Mouse (Mus musculus) CH12.LX (cell line): Measurements from ENCODE around the gene Nccrp1. TPM values are rescaled to one million over a fixed set of nuclear protein-coding genes. Genes with fewer than 3 reads are reported as not detected.
"Not testable (repeated sequence)": the region's sequence is repeated elsewhere in the genome, so short reads cannot be mapped to it uniquely, and the experiment has no call there.

Source experiments
- DNase-seq: peaks from one replicate; pipeline ENCODE4 v3.0.0-alpha.2; 2013; ENCODE audit errors: extremely low read depth
- H3K27ac ChIP-seq: 2 replicates; pipeline ENCODE4 v1.5.1; 2012; ENCODE audit warnings: low read depth, mild to moderate bottlenecking, control low read depth, moderate library complexity; ENCODE audit not compliant: insufficient read depth
- H3K27me3 ChIP-seq: replicated peaks from 2 replicates; pipeline ENCODE3; 2012; ENCODE audit warnings: inconsistent platforms
- H3K36me3 ChIP-seq, 2 experiments: replicated peaks in 1 of 2; 2 replicates each; pipeline versions ENCODE3 to v1.6.1; 2012; ENCODE audit warnings: inconsistent platforms in 1 of 2, low read length in 1 of 2, mild to moderate bottlenecking in 1 of 2, mixed read lengths in 1 of 2, moderate library complexity in 1 of 2; ENCODE audit not compliant: control insufficient read depth in 1 of 2, insufficient read depth in 1 of 2
- H3K4me1 ChIP-seq, 2 experiments: 2 replicates each; pipeline ENCODE4 v1.6.1; 2012; ENCODE audit warnings: inconsistent platforms in 1 of 2, moderate library complexity in 1 of 2; ENCODE audit not compliant: insufficient read depth in 2 of 2, control insufficient read depth in 1 of 2
- H3K4me2 ChIP-seq: 2 replicates; pipeline ENCODE4 v1.6.1; 2012; ENCODE audit warnings: low read depth, mild to moderate bottlenecking, control low read depth; ENCODE audit not compliant: poor library complexity, insufficient read depth, severe bottlenecking
- H3K4me3 ChIP-seq, 3 experiments: fragments of 150-350 bp in 1 of 3; sonication (generic) in 1 of 3; replicated peaks in 1 of 3; 2 replicates each; pipeline versions ENCODE3 to v1.5.1; 2011 to 2012; ENCODE audit warnings: low read depth in 2 of 3, low read length in 2 of 3, mild to moderate bottlenecking in 2 of 3, moderate library complexity in 2 of 3, control low read depth in 1 of 3, improper control_type of control experiment in 1 of 3, inconsistent platforms in 1 of 3, mixed read lengths in 1 of 3; ENCODE audit not compliant: poor library complexity in 1 of 3
- H3K79me2 ChIP-seq: replicated peaks from 2 replicates; pipeline ENCODE4 v1.6.1; 2012; ENCODE audit warnings: mild to moderate bottlenecking, moderate library complexity; ENCODE audit not compliant: control insufficient read depth, poor library complexity, insufficient read depth, severe bottlenecking; ENCODE audit errors: extremely low read depth
- H3K9ac ChIP-seq: 2 replicates; pipeline ENCODE4 v1.6.1; 2012; ENCODE audit warnings: low read depth, mild to moderate bottlenecking, control low read depth, moderate library complexity; ENCODE audit not compliant: insufficient read depth
- H3K9me3 ChIP-seq: replicated peaks from 2 replicates; pipeline ENCODE3; 2012; ENCODE audit warnings: low read length, inconsistent platforms, mixed read lengths
- BHLHE40 ChIP-seq: IDR thresholded peaks from 2 replicates; pipeline ENCODE4 v1.6.1; 2011; ENCODE audit warnings: mild to moderate bottlenecking, low read depth, low read length, improper control_type of control experiment
- CHD1 ChIP-seq: IDR thresholded peaks from 2 replicates; pipeline ENCODE4 v1.6.1; 2012; ENCODE audit warnings: low read depth, low read length, improper control_type of control experiment, inconsistent platforms
- CHD2 ChIP-seq: IDR thresholded peaks from 2 replicates; pipeline ENCODE4 v1.6.1; 2011; ENCODE audit warnings: low read length, improper control_type of control experiment
- CTCF ChIP-seq, 2 experiments: IDR thresholded peaks in 1 of 2; conservative IDR thresholded peaks in 1 of 2; 2 replicates each; pipeline ENCODE4 v1.5.1; 2011 to 2012; ENCODE audit warnings: low read depth in 2 of 2, low read length in 2 of 2, improper control_type of control experiment in 1 of 2, inconsistent platforms in 1 of 2, mild to moderate bottlenecking in 1 of 2, moderate library complexity in 1 of 2
- ELF1 ChIP-seq: IDR thresholded peaks from 2 replicates; pipeline ENCODE4 v1.6.1; 2014; ENCODE audit warnings: low read depth, mild to moderate bottlenecking, inconsistent platforms, low read length, improper control_type of control experiment
- EP300 ChIP-seq: IDR thresholded peaks from 2 replicates; pipeline ENCODE4 v1.6.1; 2011; ENCODE audit warnings: low read length, improper control_type of control experiment
- ETS1 ChIP-seq: conservative IDR thresholded peaks from 2 replicates; pipeline ENCODE4 v1.6.1; 2012; ENCODE audit warnings: low read depth, mild to moderate bottlenecking, inconsistent platforms, low read length, improper control_type of control experiment, moderate library complexity
- HCFC1 ChIP-seq: IDR thresholded peaks from 2 replicates; pipeline ENCODE4 v1.6.1; 2012; ENCODE audit warnings: low read depth, mild to moderate bottlenecking, inconsistent platforms, low read length, improper control_type of control experiment
- IRF4 ChIP-seq: IDR thresholded peaks from 2 replicates; pipeline ENCODE4 v1.6.1; 2014; ENCODE audit warnings: low read depth, mild to moderate bottlenecking, inconsistent platforms, low read length, improper control_type of control experiment
- JUN ChIP-seq: IDR thresholded peaks from 2 replicates; pipeline ENCODE4 v1.6.1; 2011; ENCODE audit warnings: low read depth, mild to moderate bottlenecking, low read length, improper control_type of control experiment, moderate library complexity; ENCODE audit not compliant: insufficient read depth
- JUND ChIP-seq: conservative IDR thresholded peaks from 2 replicates; pipeline ENCODE4 v1.6.1; 2011; ENCODE audit warnings: low read depth, low read length, improper control_type of control experiment
- MAX ChIP-seq: IDR thresholded peaks from 2 replicates; pipeline ENCODE4 v1.6.1; 2011; ENCODE audit warnings: low read length, improper control_type of control experiment
- MAZ ChIP-seq: IDR thresholded peaks from 2 replicates; pipeline ENCODE4 v1.6.1; 2012; ENCODE audit warnings: low read depth, mild to moderate bottlenecking, inconsistent platforms, low read length, improper control_type of control experiment, moderate library complexity
- MXI1 ChIP-seq: IDR thresholded peaks from 2 replicates; pipeline ENCODE4 v1.6.1; 2011; ENCODE audit warnings: mild to moderate bottlenecking, low read depth, low read length, improper control_type of control experiment
- NELFE ChIP-seq: IDR thresholded peaks from 2 replicates; pipeline ENCODE4 v1.6.1; 2011; ENCODE audit warnings: low read depth, low read length, improper control_type of control experiment
- POLR2A ChIP-seq: IDR thresholded peaks from 2 replicates; pipeline ENCODE4 v1.6.1; 2011; ENCODE audit warnings: low read depth, mild to moderate bottlenecking, improper control_type of control experiment, low read length
- RAD21 ChIP-seq: IDR thresholded peaks from 2 replicates; pipeline ENCODE4 v1.6.1; 2011; ENCODE audit warnings: low read depth, mild to moderate bottlenecking, low read length, improper control_type of control experiment, moderate library complexity
- RCOR1 ChIP-seq: conservative IDR thresholded peaks from 2 replicates; pipeline ENCODE4 v1.6.1; 2012; ENCODE audit warnings: low read depth, mild to moderate bottlenecking, inconsistent platforms, low read length, improper control_type of control experiment
- SMC3 ChIP-seq: IDR thresholded peaks from 2 replicates; pipeline ENCODE4 v1.6.1; 2011; ENCODE audit warnings: low read depth, low read length, improper control_type of control experiment
- TCF12 ChIP-seq: IDR thresholded peaks from 2 replicates; pipeline ENCODE4 v1.6.1; 2014; ENCODE audit warnings: low read depth, mild to moderate bottlenecking, inconsistent platforms, low read length, improper control_type of control experiment
- USF1 ChIP-seq: IDR thresholded peaks from 2 replicates; pipeline ENCODE4 v1.6.1; 2014; ENCODE audit warnings: low read depth, mild to moderate bottlenecking, inconsistent platforms, low read length, improper control_type of control experiment
- USF2 ChIP-seq: conservative IDR thresholded peaks from 2 replicates; pipeline ENCODE4 v1.6.1; 2011; ENCODE audit warnings: low read depth, low read length, improper control_type of control experiment
- ZC3H11A ChIP-seq: IDR thresholded peaks from 2 replicates; pipeline ENCODE4 v1.6.1; 2012; ENCODE audit warnings: low read depth, mild to moderate bottlenecking, inconsistent platforms, low read length, improper control_type of control experiment
- ZMIZ1 ChIP-seq: IDR thresholded peaks from 2 replicates; pipeline ENCODE4 v1.6.1; 2012; ENCODE audit warnings: low read depth, mild to moderate bottlenecking, inconsistent platforms, low read length, improper control_type of control experiment
- dilution Hi-C: fragments of 300-500 bp; cut with MboI; formaldehyde crosslinking; loops from 2 replicates; pipeline ENCODE4 v1.14.3; 2020; ENCODE audit warnings: low sequenced_read_pairs; ENCODE audit not compliant: extremely low pct_unique_long_range_greater_than_20kb, extremely low pct_ligation_motif_present
- in situ Hi-C: fragments of 300-500 bp; cut with MboI; formaldehyde crosslinking; loops from 3 replicates; pipeline ENCODE4 v1.14.3; 2019; ENCODE audit warnings: low sequenced_read_pairs, low pct_ligation_motif_present, low pct_unique_long_range_greater_than_20kb, mixed read lengths
- polyA plus RNA-seq: library from polyadenylated mRNA; unstranded; fragments of >175 nt; gene quantifications from 2 replicates; pipeline ENCODE4 v1.2.1, GENCODE M21; 2012; ENCODE audit warnings: low read depth; ENCODE audit not compliant: insufficient read length
- total RNA-seq, 2 experiments: library from RNA; depleted of rRNA; stranded (reverse); fragments of 300-350 nt in 1 of 2; fragments of >200 nt in 1 of 2; gene quantifications; 2 replicates each; pipeline ENCODE4 v1.2.3; 2012 to 2014

Gene Nccrp1
- total and polyA plus RNA-seq, 3 experiments, result not detected

- Histone ChIP-seq H3K79me2 (no peaks in the 10 kb centered on the region), H3K4me2 (no peak overlapping the region), H3K4me1 (peaks cover 4 to 26% of the 10 kb centered on the region in 2 experiments), H3K4me3 (no peak overlapping the region), H3K9me3 (no peaks in the 10 kb centered on the region), H3K27me3 (peaks cover 8% of the 10 kb centered on the region), H3K27ac (no peak overlapping the region), H3K9ac (no peak overlapping the region), H3K36me3 (no peaks in the 10 kb centered on the region)
- in situ Hi-C loops (loop anchor here (5.0 kb wide), 2 partner anchors 35 to 95 kb away; partner anchors contain the start of gene Gmfg), dilution Hi-C loops (no loop called here)
- DNase-seq, result no peak
- no peak for TF ChIP-seq MAX
- no peak for TF ChIP-seq CHD1
- TF ChIP-seq POLR2A, result no peak
- TF ChIP-seq ELF1, result no peak
- TF ChIP-seq ETS1, result no peak
- no peak for TF ChIP-seq IRF4
- TF ChIP-seq EP300, result no peak
- TF ChIP-seq MAZ, result no peak
- TF ChIP-seq USF1, result no peak
Observed at GRCm38 (mm10) chr7:28532005-28532404, 15.0 kb downstream of the Nccrp1 start.

GRCm38 (mm10) chr7:28527922-28528719 is 18.9 kb downstream of the Nccrp1 start:
- in situ Hi-C loops, result no loop called here
- no peaks in the 10 kb centered on the region for H3K79me2 ChIP-seq
- H3K9me3 ChIP-seq, result no peaks in the 10 kb centered on the region
- peaks cover 12% of the 10 kb centered on the region for H3K27me3 ChIP-seq
- no peaks in the 10 kb centered on the region for H3K36me3 ChIP-seq
- TF ChIP-seq USF2 (no peak), ZMIZ1 (no peak), NELFE (peak; percentile 38; the same call in 1 of the 2 replicates), JUN (peak; percentile 18; the same call in 1 of the 2 replicates), ZC3H11A (peak; percentile 65; the same call in 1 of the 2 replicates), MAX (peak; percentile 57; the same call in 1 of the 2 replicates), BHLHE40 (peak; percentile 67), CHD2 (peak; percentile 82), MAZ (0 out of 2 replicates have a peak, but pooled peaks have one; percentile 1), CTCF (conservative IDR thresholded peaks at IDR 0.05 in 1 of 2, IDR thresholded peaks at IDR 0.05 in 1 of 2; ENCODE audit: low read depth in 2 of 2, low read length in 2 of 2) (peak; percentile 43 to 96; a peak in 3 of 4 replicates), TCF12 (peak; percentile 41; the same call in 1 of the 2 replicates), HCFC1 (no peak), POLR2A (peak; percentile 48; the same call in 1 of the 2 replicates), USF1 (peak; percentile 41), CHD1 (no peak), SMC3 (peak; percentile 95), JUND (0 out of 2 replicates have a peak, but pooled peaks have one; percentile 9), MXI1 (0 out of 2 replicates have a peak, but pooled peaks have one; percentile 26), RCOR1 (no peak), RAD21 (peak; percentile 89)
- peak; percentile 86 for DNase-seq
- dilution Hi-C loops, result no loop called here
- no peak overlapping the region for H3K9ac ChIP-seq
- no peak overlapping the region for H3K27ac ChIP-seq
- peaks cover under 1 to 15% of the 10 kb centered on the region in 2 experiments for H3K4me1 ChIP-seq
- no peak overlapping the region for H3K4me3 ChIP-seq
- H3K4me2 ChIP-seq, result peak overlapping the region; percentile 74

- H3K4me1 ChIP-seq, H3K9ac ChIP-seq, H3K4me3 ChIP-seq, DNase-seq, H3K9me3 ChIP-seq, dilution Hi-C loops, in situ Hi-C loops, H3K36me3 ChIP-seq, H3K4me2 ChIP-seq, H3K79me2 ChIP-seq, H3K27ac ChIP-seq: not testable (repeated sequence)
- peaks cover 24% of the 10 kb centered on the region for H3K27me3 ChIP-seq
Observed at GRCm38 (mm10) chr7:28522536-28522935, 24.5 kb downstream of the Nccrp1 start, which contains the start of gene Ifnl3. Gene Ifnl3 (plus strand): TSS chr7:28522836.
